Mouse (Mus musculus) urinary bladder, postnatal 10 days (tissue): ENCODE data around the gene Brap.

Experiments
- DNase-seq: peaks from one replicate; pipeline ENCODE4 v3.0.0; 2022; ENCODE audit warnings: low spot score

Brap gene

GRCm38 (mm10) chr5:121718462-121718861 is 58.1 kb downstream of the Brap start:
- no peak for DNase-seq

- DNase-seq = no peak
Measured at GRCm38 (mm10) chr5:121720888-121721585, 60.7 kb downstream of the Brap start.

GRCm38 (mm10) chr5:121721841-121722240 is 61.5 kb downstream of the Brap start:
- DNase-seq = no peak

GRCm38 (mm10) chr5:121724678-121725077 is 64.3 kb downstream of the Brap start:
- no peak for DNase-seq

- no peak for DNase-seq
Measured at GRCm38 (mm10) chr5:121730057-121730456, 69.7 kb downstream of the Brap start.

- DNase-seq = no peak
Measured at GRCm38 (mm10) chr5:121736641-121737040, 76.3 kb downstream of the Brap start.
